Mouse (Mus musculus): ENCODE data around the gene Olfr883.

The Olfr883 gene

DNA sequence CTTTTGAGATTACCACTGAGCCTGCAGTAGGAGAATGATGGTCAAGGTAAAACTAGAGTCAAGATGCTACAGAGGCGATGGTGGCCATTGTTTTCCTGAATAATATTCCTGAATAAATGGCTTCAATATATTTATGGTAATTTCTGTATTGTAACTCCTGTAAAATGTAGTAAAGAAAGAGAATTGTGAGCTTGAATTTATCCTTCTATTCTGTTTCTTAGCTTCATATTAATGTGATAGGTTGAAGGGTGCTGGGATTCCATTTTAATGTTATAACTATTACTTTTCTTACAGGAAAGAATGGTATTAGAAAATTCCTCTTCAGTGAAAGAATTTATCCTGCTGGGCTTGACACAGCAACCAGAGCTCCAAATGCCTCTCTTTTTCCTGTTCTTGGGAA, at the start of gene Olfr883:
Olfr883 (plus strand) TSS at position 301 of the 400 bp plus-strand sequence.
- CTCF ChIA-PET = no interaction called here

DNA sequence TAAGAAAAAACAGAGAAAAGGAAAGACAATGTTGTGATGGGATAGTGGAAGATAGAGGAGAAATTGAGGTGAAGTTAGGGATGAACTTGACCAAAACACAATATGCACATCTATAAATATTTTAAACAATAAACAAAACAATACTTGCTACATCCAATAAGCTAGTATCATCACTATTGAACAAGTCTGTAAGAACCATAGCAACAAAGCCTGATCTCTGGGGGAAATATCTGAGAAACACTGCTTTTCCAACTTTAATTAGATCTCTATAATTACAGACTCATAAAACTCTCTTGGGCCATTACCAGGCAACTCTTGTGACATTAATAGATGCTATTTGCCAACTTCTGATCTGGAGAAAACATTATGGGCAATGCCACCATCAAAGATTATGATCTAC, 34.1 kb upstream of the Olfr883 start, which contains the start of gene Olfr881:
Olfr881 (plus strand) TSS at position 301 of the 400 bp plus-strand sequence.
- CTCF ChIA-PET = no interaction called here

DNA sequence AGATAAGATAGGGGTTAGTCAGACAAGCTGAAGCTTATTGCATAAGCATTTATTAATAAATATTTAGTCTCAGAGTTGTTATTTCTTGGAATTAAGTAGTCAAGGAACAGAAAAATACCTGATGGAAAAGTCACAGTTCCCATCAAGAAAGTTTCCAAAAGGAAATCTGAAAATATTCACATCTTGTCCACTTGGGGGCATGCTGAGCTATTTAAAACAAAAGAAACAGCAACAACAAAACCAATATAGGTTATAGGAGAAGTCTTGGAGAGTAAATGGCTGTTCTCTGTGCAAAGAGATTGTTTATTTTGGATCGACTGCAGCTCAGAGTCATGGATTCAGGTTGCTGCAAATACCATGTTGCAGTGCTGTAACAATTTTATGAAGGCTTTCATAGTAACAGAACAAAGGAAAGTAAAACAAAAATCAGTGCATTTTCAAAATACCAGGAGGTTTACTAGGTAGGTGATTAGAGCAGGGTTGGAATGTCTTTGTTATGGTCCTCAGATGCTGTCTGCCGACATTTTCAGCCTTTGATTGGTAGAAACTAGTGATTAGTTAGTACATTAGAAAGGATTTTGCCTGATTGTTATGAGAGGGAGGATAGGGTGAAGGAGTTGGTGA, 26.9 kb upstream of the Olfr883 start:
- CTCF ChIA-PET = no interaction called here

DNA sequence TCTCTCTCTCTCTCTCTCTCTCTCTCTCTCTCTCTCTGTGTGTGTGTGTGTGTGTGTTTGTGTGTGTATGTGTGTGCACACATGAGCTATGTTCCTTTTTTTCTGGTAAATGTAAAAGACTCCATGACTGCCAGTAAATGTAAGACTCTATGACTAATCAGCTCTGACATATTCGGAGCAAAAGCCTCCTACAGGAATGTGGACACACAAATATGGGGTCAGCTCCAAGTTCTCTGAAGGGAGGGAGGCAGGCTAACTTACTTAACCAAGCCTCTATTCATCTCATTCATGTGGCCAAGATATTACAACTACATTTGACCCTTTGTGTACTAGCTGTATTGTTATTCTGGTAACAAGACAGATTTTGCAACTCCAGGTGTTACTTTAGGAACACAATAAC, 25.6 kb upstream of the Olfr883 start:
- CTCF ChIA-PET = no interaction called here

DNA sequence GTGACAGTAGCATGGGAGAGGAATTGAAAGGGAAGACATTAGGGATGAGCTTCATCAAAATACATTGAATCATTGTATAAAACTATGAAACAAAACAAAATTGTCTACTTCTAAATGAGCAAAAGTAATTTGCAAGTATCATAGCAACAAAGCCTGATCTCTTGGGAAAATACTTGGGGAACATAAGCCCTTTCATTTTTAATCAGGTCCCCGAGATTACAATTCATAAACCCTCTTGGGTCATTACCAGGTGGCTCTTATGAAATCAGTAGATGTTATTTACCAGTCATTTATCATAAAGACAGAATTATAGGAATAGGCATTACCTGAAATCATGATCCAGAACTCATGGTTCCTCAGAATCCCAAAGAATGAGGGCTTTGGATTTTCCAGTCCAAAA, 20.6 kb downstream of the Olfr883 start, which contains the start of gene Olfr884:
Olfr884 (plus strand) TSS at position 301 of the 400 bp plus-strand sequence.
- CTCF ChIA-PET = no interaction called here

DNA sequence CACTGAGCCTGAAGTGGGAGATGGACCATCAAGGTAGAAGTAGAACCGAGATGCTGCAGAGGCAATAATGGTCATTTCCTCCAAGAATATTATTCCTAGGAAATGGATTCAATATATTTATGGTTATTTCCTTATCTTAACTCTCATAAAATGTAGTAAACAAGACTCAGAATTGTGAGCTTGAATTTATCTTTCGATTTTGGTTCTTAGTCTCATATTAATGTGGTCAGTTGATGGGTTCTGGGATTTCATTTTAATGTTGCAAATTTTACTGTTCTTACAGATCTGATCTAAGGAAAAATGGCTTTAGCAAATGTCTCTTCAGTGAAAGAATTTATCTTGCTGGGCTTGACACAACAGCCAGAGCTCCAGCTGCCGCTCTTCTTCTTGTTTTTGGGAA, 35.4 kb downstream of the Olfr883 start, which contains the start of gene Olfr885:
Olfr885 (plus strand) TSS at position 301 of the 400 bp plus-strand sequence.
- CTCF ChIA-PET = no interaction called here
